25 mouse cellular contexts compared by ENCODE assay signal in the genomic region with DNA sequence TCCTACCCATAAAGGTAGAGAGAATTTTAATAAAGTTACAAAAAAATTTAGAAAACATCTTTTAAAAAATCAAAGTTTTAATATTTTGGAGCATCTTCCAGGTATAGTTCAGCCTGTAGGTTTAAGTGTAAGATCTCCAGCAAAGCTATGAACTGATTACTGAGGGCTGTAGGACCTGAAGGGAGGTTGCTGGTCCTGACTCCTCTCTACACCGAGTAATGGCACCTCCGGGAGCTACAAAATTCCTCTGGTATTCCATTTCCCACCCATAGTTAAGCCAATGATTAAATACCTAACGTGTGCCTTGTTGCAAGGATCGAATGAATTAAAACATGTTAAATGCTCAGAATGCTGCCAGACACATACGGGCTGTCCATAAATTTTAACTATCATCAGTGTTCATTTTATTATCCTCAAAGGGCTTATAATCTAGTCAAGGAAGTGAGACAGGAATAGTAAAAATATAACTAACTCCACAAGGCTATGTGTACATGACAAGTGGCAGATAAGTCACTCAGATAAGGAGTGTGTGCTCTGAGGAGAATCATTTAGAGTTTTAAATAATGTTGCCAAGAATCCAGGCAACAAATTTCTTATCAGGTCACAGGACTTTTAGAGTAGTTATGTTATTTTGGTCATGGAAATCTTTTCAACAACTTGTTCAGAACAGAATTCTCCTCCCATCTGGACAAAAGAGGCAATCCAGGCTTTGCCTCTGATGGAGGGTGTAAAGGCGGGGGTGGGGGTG. TPM values are rescaled to one million over a fixed set of nuclear protein-coding genes. Genes with fewer than 3 reads are reported as not detected.
A peak's percentile ranks its signal among the peaks of the same experiment; 100 is the strongest.
DNase-seq lines count a peak whose midpoint lies in the region; ATAC-seq and TF ChIP-seq lines count a peak whose summit lies in the region.
"Had no signal": no experiment of that assay in that cellular context is flagged by ENCODE, and none has a peak within 500 bp of the region (broad histone marks: within the 10 kb centered on the region; RNA-seq: fewer than 3 reads in every experiment).

No protein-coding gene starts in this region.

- peaks cover 1% of the 10 kb centered on the region; the same call in 1 of the 2 replicates for H3K4me1 ChIP-seq in heart, adult 2 months (ENCODE audit: control insufficient read depth, insufficient read depth, low read length)
- peaks cover 0 to 28% of the 10 kb centered on the region in 2 experiments for H3K4me1 ChIP-seq in heart, embryonic 14.5 days (ENCODE audit: control insufficient read depth in 2 of 2, insufficient read depth in 2 of 2, low read length in 2 of 2)
- no peaks in the 10 kb centered on the region for H3K4me1 ChIP-seq in intestine, embryonic 15.5 days (replicated peaks)
- H3K4me1 ChIP-seq in intestine, postnatal 0 days (replicated peaks; ENCODE audit: control insufficient read depth, insufficient read depth, low read length), result no peaks in the 10 kb centered on the region
- H3K4me1 ChIP-seq in limb, embryonic 14.5 days (ENCODE audit: control insufficient read depth, insufficient read depth, low read length), result no peaks in the 10 kb centered on the region
- H3K4me1 ChIP-seq: embryonic facial prominence, embryonic 15.5 days; forebrain, embryonic 10.5 days; hindbrain, embryonic 10.5 days had no signal

- intact Hi-C loops in heart, adult 2 months (cut with DNase I), result no loop called here
- intact Hi-C loops in heart, postnatal 10 days (cut with DNase I), result no loop called here

- 0 out of 2 replicates have a peak, but pooled peaks cover 1% of the 10 kb centered on the region for H3K27me3 ChIP-seq in heart, adult 2 months (ENCODE audit: control insufficient read depth, insufficient read depth, low read length)
- no peaks in the 10 kb centered on the region for H3K27me3 ChIP-seq in heart, embryonic 14.5 days (ENCODE audit: control insufficient read depth, insufficient read depth, low read length)
- no peaks in the 10 kb centered on the region for H3K27me3 ChIP-seq in intestine, embryonic 15.5 days (replicated peaks)
- H3K27me3 ChIP-seq in intestine, postnatal 0 days (replicated peaks; ENCODE audit: control insufficient read depth, insufficient read depth, low read length), result no peaks in the 10 kb centered on the region
- no peaks in the 10 kb centered on the region for H3K27me3 ChIP-seq in limb, embryonic 14.5 days (ENCODE audit: control insufficient read depth, insufficient read depth, low read length)
- H3K27me3 ChIP-seq: embryonic facial prominence, embryonic 15.5 days had no signal

- peak; percentile 54 for ATAC-seq in heart, embryonic 14.5 days (ENCODE audit: insufficient number of reproducible peaks, insufficient read depth, low FRiP score, low read depth)
- ATAC-seq in intestine, embryonic 15.5 days, result 0 out of 2 replicates have a peak, but pooled peaks have one; percentile 17
- no peak for ATAC-seq in intestine, postnatal 0 days
- ATAC-seq in limb, embryonic 14.5 days (ENCODE audit: low FRiP score, low read depth), result peak; percentile 37; the same call in 1 of the 2 replicates
- ATAC-seq: CD4-positive, CD25-positive, alpha-beta regulatory T cell, adult 4 months; forebrain, embryonic 14.5 days had no signal

- H3K9ac ChIP-seq in heart, adult 2 months (ENCODE audit: low read depth, low read length), result no peak overlapping the region
- H3K9ac ChIP-seq in heart, embryonic 14.5 days (ENCODE audit: low read length), result no peak overlapping the region
- H3K9ac ChIP-seq in intestine, embryonic 15.5 days, result no peak overlapping the region
- H3K9ac ChIP-seq in intestine, postnatal 0 days (ENCODE audit: low read depth, low read length), result no peak overlapping the region
- H3K9ac ChIP-seq in limb, embryonic 14.5 days (ENCODE audit: low read depth, low read length, severe bottlenecking), result no peak overlapping the region
- H3K9ac ChIP-seq: embryonic facial prominence, embryonic 15.5 days; hindbrain, embryonic 14.5 days had no signal

- TF ChIP-seq CTCF in heart, adult 2 months (IDR thresholded peaks at IDR 0.05), result no peak
- TF ChIP-seq CTCF in intestine, postnatal 0 days (IDR thresholded peaks at IDR 0.05; ENCODE audit: low read depth), result no peak

- no peak for TF ChIP-seq POLR2A in heart, adult 2 months (IDR thresholded peaks at IDR 0.05; ENCODE audit: insufficient read depth, low read depth, low read length)
- no peak for TF ChIP-seq POLR2A in limb, embryonic 14.5 days (IDR thresholded peaks at IDR 0.05; ENCODE audit: borderline replicate concordance, extremely low read depth, insufficient read depth, insufficient read length)

- no peaks in the 10 kb centered on the region for H3K9me3 ChIP-seq in heart, embryonic 14.5 days (ENCODE audit: control insufficient read depth, low read length)
- H3K9me3 ChIP-seq in intestine, embryonic 15.5 days, result no peaks in the 10 kb centered on the region
- no peaks in the 10 kb centered on the region for H3K9me3 ChIP-seq in intestine, postnatal 0 days (ENCODE audit: control insufficient read depth)
- H3K9me3 ChIP-seq in limb, embryonic 14.5 days (ENCODE audit: control insufficient read depth, low read length), result no peaks in the 10 kb centered on the region
- H3K9me3 ChIP-seq: embryonic facial prominence, embryonic 15.5 days; forebrain, embryonic 10.5 days; G1E; hindbrain, embryonic 10.5 days had no signal

- 43% methylated on average over 6 of the region's 6 CpGs for WGBS in heart, adult 2 months
- WGBS in heart, embryonic 14.5 days, result 22% methylated on average over 6 of the region's 6 CpGs
- WGBS in intestine, embryonic 15.5 days, result 60% methylated on average over 6 of the region's 6 CpGs
- 48% methylated on average over 6 of the region's 6 CpGs for whole genome bisulfite sequencing in intestine, postnatal 0 days
- WGBS in limb, embryonic 14.5 days, result 34% methylated on average over 6 of the region's 6 CpGs

- no peak for DNase-seq in heart, adult 2 months
- no peak for DNase-seq in heart, adult 18-20 months
- DNase-seq in heart, postnatal 10 days, result no peak
- no peak for DNase-seq in limb, embryonic 14.5 days (ENCODE audit: low spot score)
- DNase-seq: adrenal gland, adult 8-10 months; adrenal gland, postnatal 36 days; B cell, adult 2 months; cerebellum, adult 2 months; cerebellum, postnatal 10 days; embryo, embryonic 11 days; gastrocnemius, adult 2 months; gastrocnemius, postnatal 25 days; kidney, adult 11 months had no signal

- no peaks in the 10 kb centered on the region for H3K79me2 ChIP-seq in heart, adult 2 months (replicated peaks; ENCODE audit: control insufficient read depth, insufficient read depth, low read length)

- H3K27ac ChIP-seq in heart, adult 2 months, result peak overlapping the region; percentile 54
- H3K27ac ChIP-seq in heart, embryonic 14.5 days (replicated peaks in 1 of 2; ENCODE audit: control insufficient read depth in 1 of 2, insufficient read depth in 1 of 2, low read depth in 2 of 2, low read length in 2 of 2), result peak overlapping the region; percentile 64 to 88; a peak in 3 of 4 replicates
- H3K27ac ChIP-seq in intestine, embryonic 15.5 days, result no peak overlapping the region
- no peak overlapping the region for H3K27ac ChIP-seq in intestine, postnatal 0 days (ENCODE audit: low read depth, low read length)
- no peak overlapping the region for H3K27ac ChIP-seq in limb, embryonic 14.5 days (replicated peaks; ENCODE audit: low read depth, low read length)
- H3K27ac ChIP-seq: embryonic facial prominence, embryonic 15.5 days; forebrain, embryonic 10.5 days; gastrocnemius, adult 2 months; hindbrain, embryonic 10.5 days; hindbrain, embryonic 14.5 days had no signal

- TF ChIP-seq EP300 in heart, adult 2 months (IDR thresholded peaks at IDR 0.05; ENCODE audit: insufficient read depth, low read depth, low read length), result no peak

- H3K4me3 ChIP-seq in heart, adult 2 months, result no peak overlapping the region
- H3K4me3 ChIP-seq in heart, embryonic 14.5 days (ENCODE audit: control insufficient read depth in 1 of 2, insufficient read depth in 1 of 2, low read depth in 1 of 2, low read length in 2 of 2), result no peak overlapping the region
- no peak overlapping the region for H3K4me3 ChIP-seq in intestine, embryonic 15.5 days (replicated peaks)
- H3K4me3 ChIP-seq in intestine, postnatal 0 days (ENCODE audit: low read depth, low read length), result no peak overlapping the region
- no peak overlapping the region for H3K4me3 ChIP-seq in limb, embryonic 14.5 days (replicated peaks; ENCODE audit: low read length)
- H3K4me3 ChIP-seq: embryonic facial prominence, embryonic 15.5 days; erythroblast, embryonic 14.5 days; forebrain, embryonic 10.5 days; gastrocnemius, adult 2 months; hindbrain, embryonic 10.5 days had no signal

- H3K4me2 ChIP-seq in heart, embryonic 14.5 days (ENCODE audit: low read length), result peak overlapping the region; percentile 27
- H3K4me2 ChIP-seq in intestine, embryonic 15.5 days (replicated peaks), result no peak overlapping the region
- no peak overlapping the region for H3K4me2 ChIP-seq in intestine, postnatal 0 days (replicated peaks; ENCODE audit: low read depth)
- H3K4me2 ChIP-seq in limb, embryonic 14.5 days (replicated peaks; ENCODE audit: low read depth, low read length, severe bottlenecking), result no peak overlapping the region
- H3K4me2 ChIP-seq: embryonic facial prominence, embryonic 15.5 days; hindbrain, embryonic 14.5 days had no signal

- peaks cover 7% of the 10 kb centered on the region for H3K36me3 ChIP-seq in heart, adult 2 months (ENCODE audit: control insufficient read depth, insufficient read depth, low read length)
- 0 out of 2 replicates have a peak, but pooled peaks cover 4% of the 10 kb centered on the region for H3K36me3 ChIP-seq in heart, embryonic 14.5 days (ENCODE audit: control insufficient read depth, insufficient read depth, low read length)
- H3K36me3 ChIP-seq in intestine, embryonic 15.5 days, result no peaks in the 10 kb centered on the region
- no peaks in the 10 kb centered on the region for H3K36me3 ChIP-seq in intestine, postnatal 0 days (ENCODE audit: control insufficient read depth, insufficient read depth)
- H3K36me3 ChIP-seq in limb, embryonic 14.5 days (ENCODE audit: control insufficient read depth, insufficient read depth, low read length), result no peaks in the 10 kb centered on the region
- H3K36me3 ChIP-seq: embryonic facial prominence, embryonic 15.5 days; forebrain, embryonic 10.5 days; G1E; hindbrain, embryonic 10.5 days had no signal

RNA-seq across cellular contexts. Expression of a gene that starts 49.9 kb away (rescaled TPM):
- total RNA-seq in heart, adult 2 months (2021), result 100 to 1,000 TPM; 129 to 146 TPM
- 27.9 and 46.5 TPM in 2 replicates for polyA plus RNA-seq in heart, adult 2 months (2012; rRNA removed)
- 100 to 1,000 TPM in 1 of 2 experiments, 10 to 100 TPM in 1; 99.6 to 126 TPM for total RNA-seq in heart, adult 18-20 months (2021)
- polyA plus RNA-seq in heart, embryonic 14.5 days (2014; fragmentation: Nextera tagmentation; extraction: Ambion mirVana), result 66.9 and 73.8 TPM in 2 replicates
- total RNA-seq in heart, postnatal 10 days (2021), result 100 to 1,000 TPM; 113 to 220 TPM
- polyA plus RNA-seq in intestine, embryonic 15.5 days (2015; fragmentation: Nextera tagmentation; extraction: Ambion mirVana), result 6.9 and 7.1 TPM in 2 replicates
- polyA plus RNA-seq in intestine, postnatal 0 days (2015; fragmentation: Nextera tagmentation; extraction: Ambion mirVana), result 8.1 and 8.3 TPM in 2 replicates
- 1.8 and 2.0 TPM in 2 replicates for polyA plus RNA-seq in limb, embryonic 14.5 days (2012; rRNA removed)
- polyA plus RNA-seq in limb, embryonic 14.5 days (2014; fragmentation: Nextera tagmentation; extraction: Ambion mirVana), result 2.9 and 3.8 TPM in 2 replicates
- total RNA-seq: granulocyte monocyte progenitor cell, adult 5-6 weeks had no signal
- polyA plus RNA-seq: erythroblast, embryonic 14.5 days; G1E had no signal

Comparison
In these comparisons a context has a peak if more than half of its experiments do, and no peak if none do; other contexts are left out.
1. H3K27ac ChIP-seq: peak in heart, adult 2 months (single experiment) and heart, embryonic 14.5 days (2 of 2); none in intestine, embryonic 15.5 days (single experiment), intestine, postnatal 0 days (single experiment) and limb, embryonic 14.5 days (single experiment).